Mouse (Mus musculus) lung, adult 10 weeks (tissue): ENCODE measurements around the gene Gm10837. TPM values are rescaled to one million over a fixed set of nuclear protein-coding genes. Genes with fewer than 3 reads are reported as not detected.

Experiments
- polyA plus RNA-seq: library from polyadenylated mRNA; stranded (reverse); fragments of 350-450 nt; fragmentation: Illumina TruSeq; extraction: RNeasy Lipid Tissue Mini Kit (QIAGEN cat#74804); gene quantifications from one replicate; pipeline ENCODE4 v1.2.3, GENCODE M21; 2014; ENCODE audit warnings: low read depth, low replicate concordance; ENCODE audit not compliant: insufficient read depth

Gene Gm10837
- not detected for polyA plus RNA-seq

DNA sequence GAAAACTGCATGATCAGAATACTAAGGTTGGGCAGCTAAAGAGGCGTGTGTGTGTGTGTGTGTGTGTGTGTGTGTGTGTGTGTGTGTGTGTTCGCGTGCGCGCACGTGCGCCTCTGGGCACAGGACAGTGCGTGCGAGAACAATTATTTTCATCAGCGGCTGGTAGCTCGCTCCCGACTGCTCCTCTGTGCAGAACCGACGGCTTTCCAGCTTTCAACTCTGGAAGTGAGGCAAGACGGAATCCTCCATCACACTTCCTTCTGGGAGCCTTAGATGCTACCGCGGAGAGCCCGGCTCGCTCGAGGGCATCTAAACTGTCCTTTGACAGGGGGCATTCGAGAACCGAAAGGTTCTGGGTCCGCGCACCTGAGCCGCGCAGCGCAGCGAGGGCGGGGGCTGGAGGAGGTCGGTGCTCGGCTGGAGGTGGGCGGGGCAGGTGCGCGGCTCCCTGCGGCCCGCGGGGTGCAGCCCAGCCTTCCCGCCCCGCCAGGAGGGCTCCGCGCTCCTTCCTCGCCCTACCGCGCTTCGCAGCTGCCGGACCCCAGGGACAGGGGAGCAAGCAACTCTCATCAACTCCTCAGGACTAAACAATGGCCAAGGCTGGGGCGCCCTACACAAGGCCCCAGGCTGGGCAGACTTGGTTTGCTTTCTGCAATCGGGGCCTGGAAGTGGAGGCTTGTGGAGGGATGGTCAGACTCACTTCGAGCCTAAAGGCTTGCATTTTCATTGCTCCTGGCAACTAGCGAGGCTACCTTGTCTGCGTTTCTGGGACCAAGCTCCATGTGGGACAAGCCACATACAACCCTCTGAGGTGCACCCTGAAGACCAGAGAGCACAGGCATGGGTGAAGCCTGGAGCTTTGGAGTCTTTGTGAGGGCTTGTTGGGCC is at the start of gene Gm10837:
Gm10837 (plus strand) TSS at position 146 of the 888 bp plus-strand sequence.

DNA sequence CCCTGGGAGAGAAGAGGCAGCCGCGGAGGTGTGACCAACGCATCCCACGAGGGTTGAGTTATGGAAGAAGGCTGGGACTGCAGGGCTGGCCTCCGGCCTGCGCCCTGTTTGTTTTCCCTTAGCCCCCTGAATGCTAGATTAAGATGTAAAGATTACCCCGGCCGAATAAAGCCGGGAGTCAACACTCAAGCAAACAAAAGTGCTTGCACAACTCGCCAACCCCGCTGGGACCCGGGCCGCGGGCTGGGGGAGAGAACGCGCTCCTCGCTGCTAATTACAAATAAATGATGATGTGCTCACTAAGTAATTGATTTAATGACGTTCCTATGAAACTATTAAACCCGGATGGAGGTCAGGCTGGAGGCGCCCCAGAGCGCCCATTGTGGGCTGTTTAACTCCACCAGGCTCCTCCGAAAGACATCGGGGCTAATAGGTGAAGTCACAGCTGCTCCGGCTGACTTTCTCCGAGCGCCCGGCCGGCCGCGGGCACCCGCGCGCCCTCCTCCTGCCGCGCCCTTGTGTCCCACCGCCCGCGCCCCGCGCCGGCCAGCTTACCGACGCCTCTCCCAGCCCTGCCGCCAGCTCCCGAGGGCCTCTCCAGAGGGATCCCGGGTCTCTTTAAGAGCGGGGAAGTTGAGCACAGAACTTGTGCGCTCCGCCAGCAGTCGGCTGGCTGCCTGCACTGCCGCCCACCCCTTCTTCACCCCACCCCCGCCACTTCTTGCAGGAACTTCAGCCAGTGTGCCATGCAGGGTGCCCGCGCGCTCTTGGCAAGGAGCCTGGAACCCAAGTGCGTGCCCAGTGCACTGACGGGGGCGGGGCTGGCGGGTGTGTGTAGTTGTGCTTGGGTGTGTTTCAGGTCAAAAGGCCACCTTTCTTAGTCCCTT is 39.6 kb upstream of the Gm10837 start, which contains the start of gene Gm5089:
Gm5089 (minus strand) TSS at position 620 of the 887 bp plus-strand sequence.

DNA sequence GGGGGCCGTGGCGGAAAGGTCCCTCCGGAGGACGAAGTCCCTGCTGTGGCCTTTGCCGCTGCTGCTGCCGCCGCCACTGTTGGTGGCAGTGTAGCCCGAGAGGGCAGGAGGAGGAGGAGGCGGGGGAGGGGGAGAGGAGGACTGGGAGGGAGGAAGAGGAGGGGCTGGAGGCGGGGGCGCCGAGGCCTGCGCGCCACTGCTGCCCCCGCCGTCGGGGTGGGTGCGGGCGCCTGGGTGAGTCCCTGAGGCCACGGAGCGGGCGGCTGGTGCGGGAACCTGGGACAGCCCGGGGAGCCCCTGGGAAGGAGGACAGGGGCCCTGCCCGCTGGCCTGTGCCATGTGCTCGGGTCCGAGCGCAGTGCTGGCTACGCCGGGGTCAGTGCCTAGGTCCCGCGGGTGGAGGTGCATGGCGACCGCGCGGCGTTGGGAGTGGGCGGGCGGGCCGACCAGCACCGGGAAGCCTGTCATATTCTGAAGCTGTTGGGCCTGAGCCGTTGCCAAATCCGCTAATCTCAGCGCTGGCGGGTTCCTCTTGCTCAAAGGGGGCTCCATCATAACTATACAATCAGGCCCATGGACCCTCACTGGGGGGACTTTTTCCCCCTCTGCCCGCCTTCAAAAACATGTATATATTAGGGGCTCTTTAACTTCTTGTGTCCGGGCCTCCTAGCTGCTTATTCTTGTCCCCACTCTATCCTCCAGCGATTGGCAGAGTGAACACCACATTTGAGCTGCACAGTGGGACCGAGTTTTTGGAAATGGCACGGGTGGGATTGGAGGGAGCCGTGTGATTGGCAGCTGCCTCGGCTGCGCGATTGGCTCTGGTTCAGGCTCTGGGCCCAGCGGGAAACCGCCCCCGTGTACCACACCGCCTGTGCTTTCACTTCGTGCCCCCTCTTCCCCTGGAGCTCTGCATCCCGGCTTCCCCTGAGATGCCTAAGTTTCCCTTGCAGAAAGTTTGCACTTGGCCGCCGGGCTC is 25.3 kb upstream of the Gm10837 start, which contains the start of gene Zic5:
Zic5 (minus strand) TSS at position 915 of the 979 bp plus-strand sequence.

DNA sequence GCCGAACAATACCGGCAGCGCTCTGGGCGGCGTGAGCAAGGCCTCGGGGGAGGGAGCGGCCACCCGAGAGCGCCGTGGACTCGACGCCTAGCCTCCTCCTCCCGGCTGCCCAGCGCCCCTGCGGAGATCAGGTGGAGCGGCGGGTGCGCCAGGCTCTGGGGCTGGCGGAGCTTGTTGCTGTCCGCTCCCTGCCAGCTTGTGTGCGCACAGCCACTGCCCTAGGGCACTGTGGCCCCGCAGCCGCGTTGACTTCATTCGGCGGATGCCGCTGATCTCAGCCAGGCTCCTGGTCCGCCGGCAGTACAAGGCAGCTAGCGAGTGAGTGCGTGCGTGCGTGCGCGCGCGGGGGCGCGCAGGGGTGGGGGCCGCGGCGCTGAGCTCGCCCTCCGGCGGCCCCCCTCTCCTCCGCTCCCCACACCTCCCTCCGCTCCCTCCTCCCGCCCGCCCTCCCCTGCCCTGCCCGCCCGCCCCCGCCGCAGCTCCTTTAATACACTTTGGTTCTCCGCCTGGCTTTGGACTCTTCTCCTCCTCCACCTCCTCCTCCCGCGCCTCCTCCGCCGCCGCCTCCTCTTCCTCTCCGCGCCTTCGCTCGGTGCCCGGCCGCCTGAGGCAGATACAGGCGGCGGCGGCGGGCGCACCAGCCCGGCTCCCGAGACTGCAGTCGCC is 15.4 kb upstream of the Gm10837 start, which contains the start of gene Zic2:
Zic2 (plus strand) TSS at position 545 of the 666 bp plus-strand sequence.

DNA sequence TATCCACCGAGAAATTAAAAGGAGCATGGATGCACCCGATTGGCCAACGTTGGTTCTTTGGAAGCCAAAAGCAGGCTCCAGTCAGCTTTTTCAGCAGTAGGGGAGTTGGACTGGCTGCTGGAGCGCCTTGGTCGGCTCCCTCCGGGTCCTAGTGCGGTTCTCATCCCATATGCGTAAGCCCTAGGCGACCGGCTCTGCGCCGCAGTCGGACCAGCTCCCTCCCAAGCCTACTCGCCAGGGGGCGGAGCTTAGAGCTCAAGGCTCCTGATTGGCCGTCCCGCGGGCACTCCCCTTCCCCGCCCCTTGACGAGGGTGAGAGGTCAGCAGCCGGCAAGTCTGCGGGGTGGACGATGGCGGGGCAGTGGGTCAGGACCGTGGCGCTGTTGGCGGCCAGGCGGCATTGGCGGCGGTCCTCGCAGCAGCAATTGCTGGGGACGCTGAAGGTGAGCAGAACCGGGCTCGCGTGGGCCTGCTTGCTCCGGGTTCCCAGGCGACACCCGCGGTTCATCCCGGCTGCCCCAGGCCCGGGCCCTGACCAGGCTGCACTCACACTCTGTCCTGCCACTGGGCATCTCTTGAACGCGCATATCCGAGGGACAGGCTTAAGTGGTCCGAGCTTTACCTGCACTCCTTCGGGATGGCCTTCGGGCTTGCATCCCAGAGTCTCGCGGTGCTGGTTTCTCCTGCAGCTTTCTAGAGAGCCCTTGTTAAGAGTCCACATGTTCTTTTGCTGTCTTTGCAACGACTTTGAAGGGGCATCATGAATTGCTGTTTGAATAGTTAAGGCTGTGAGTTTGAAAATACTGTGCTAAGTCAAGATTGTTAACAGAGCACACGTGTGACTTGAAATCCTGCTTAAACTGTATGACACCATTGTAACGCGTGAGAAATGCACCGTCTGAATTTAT is 43.9 kb downstream of the Gm10837 start, which contains the start of gene Pcca:
Pcca (plus strand) TSS at position 308 of the 908 bp plus-strand sequence.

Other genes with a start within 250 kb of the Gm10837 start
- gene Gm5089, start 39.5 kb upstream of the Gm10837 start, polyA plus RNA-seq, result not detected
- not detected for gene Zic5, start 24.9 kb upstream of the Gm10837 start, polyA plus RNA-seq
- not detected for gene Zic2, start 15.2 kb upstream of the Gm10837 start, polyA plus RNA-seq
- gene Pcca, start 43.7 kb downstream of the Gm10837 start, polyA plus RNA-seq, result 31.4 TPM